Mouse (Mus musculus): ENCODE results near the gene Olfr1441. TPM values are rescaled to one million over a fixed set of nuclear protein-coding genes. Genes with fewer than 3 reads are reported as not detected.

The Olfr1441 gene
- not detected in 3 replicates for total RNA-seq (2017)

- ATAC-seq (replicated peaks; ENCODE audit: insufficient number of reproducible peaks, low FRiP score, low TSS enrichment, poor library complexity, severe bottlenecking) = no peak
Observed at GRCm38 (mm10) chr19:12417361-12417760, at the start of gene Olfr1441. Gene Olfr1441 (plus strand): TSS chr19:12417433.

- ATAC-seq (replicated peaks; ENCODE audit: insufficient number of reproducible peaks, low FRiP score, low TSS enrichment, poor library complexity, severe bottlenecking) = no peak
Observed at GRCm38 (mm10) chr19:12373004-12373403, 44.2 kb upstream of the Olfr1441 start.

- no peak for ATAC-seq (replicated peaks; ENCODE audit: insufficient number of reproducible peaks, low FRiP score, low TSS enrichment, poor library complexity, severe bottlenecking)
Observed at GRCm38 (mm10) chr19:12374465-12375025, 42.7 kb upstream of the Olfr1441 start.

- ATAC-seq (replicated peaks; ENCODE audit: insufficient number of reproducible peaks, low FRiP score, low TSS enrichment, poor library complexity, severe bottlenecking) = no peak
Observed at GRCm38 (mm10) chr19:12386979-12387378, 30.3 kb upstream of the Olfr1441 start, which contains the start of gene Olfr1440. Gene Olfr1440 (plus strand): TSS chr19:12387279.

- ATAC-seq (replicated peaks; ENCODE audit: insufficient number of reproducible peaks, low FRiP score, low TSS enrichment, poor library complexity, severe bottlenecking) = no peak
Observed at GRCm38 (mm10) chr19:12413737-12414136, 3.5 kb upstream of the Olfr1441 start.

- ATAC-seq (replicated peaks; ENCODE audit: insufficient number of reproducible peaks, low FRiP score, low TSS enrichment, poor library complexity, severe bottlenecking) = no peak
Observed at GRCm38 (mm10) chr19:12418312-12418711, 1.1 kb downstream of the Olfr1441 start.

- no peak for ATAC-seq (replicated peaks; ENCODE audit: insufficient number of reproducible peaks, low FRiP score, low TSS enrichment, poor library complexity, severe bottlenecking)
Observed at GRCm38 (mm10) chr19:12420555-12420954, 3.3 kb downstream of the Olfr1441 start.

GRCm38 (mm10) chr19:12421680-12422079, 4.4 kb downstream of the Olfr1441 start:
- no peak for ATAC-seq (replicated peaks; ENCODE audit: insufficient number of reproducible peaks, low FRiP score, low TSS enrichment, poor library complexity, severe bottlenecking)

GRCm38 (mm10) chr19:12427101-12427500, 9.9 kb downstream of the Olfr1441 start:
- ATAC-seq (replicated peaks; ENCODE audit: insufficient number of reproducible peaks, low FRiP score, low TSS enrichment, poor library complexity, severe bottlenecking) = no peak

GRCm38 (mm10) chr19:12427605-12428004, 10.4 kb downstream of the Olfr1441 start, which contains the start of gene Pfpl:
Gene Pfpl (plus strand): TSS chr19:12427905.
- no peak for ATAC-seq (replicated peaks; ENCODE audit: insufficient number of reproducible peaks, low FRiP score, low TSS enrichment, poor library complexity, severe bottlenecking)

- ATAC-seq (replicated peaks; ENCODE audit: insufficient number of reproducible peaks, low FRiP score, low TSS enrichment, poor library complexity, severe bottlenecking) = peak; percentile 50
Observed at GRCm38 (mm10) chr19:12433033-12433432, 15.8 kb downstream of the Olfr1441 start.

- ATAC-seq (replicated peaks; ENCODE audit: insufficient number of reproducible peaks, low FRiP score, low TSS enrichment, poor library complexity, severe bottlenecking) = peak; percentile 59
Observed at GRCm38 (mm10) chr19:12435011-12435416, 17.8 kb downstream of the Olfr1441 start.

- ATAC-seq (replicated peaks; ENCODE audit: insufficient number of reproducible peaks, low FRiP score, low TSS enrichment, poor library complexity, severe bottlenecking) = peak; percentile 30
Observed at GRCm38 (mm10) chr19:12435750-12436524, 18.7 kb downstream of the Olfr1441 start.

- peak; percentile 29; the same call in 1 of the 2 replicates for ATAC-seq (replicated peaks; ENCODE audit: insufficient number of reproducible peaks, low FRiP score, low TSS enrichment, poor library complexity, severe bottlenecking)
Observed at GRCm38 (mm10) chr19:12439581-12439980, 22.3 kb downstream of the Olfr1441 start.

GRCm38 (mm10) chr19:12440103-12440725, 23.0 kb downstream of the Olfr1441 start:
- peak; percentile 83 for ATAC-seq (replicated peaks; ENCODE audit: insufficient number of reproducible peaks, low FRiP score, low TSS enrichment, poor library complexity, severe bottlenecking)

GRCm38 (mm10) chr19:12442560-12442959, 25.3 kb downstream of the Olfr1441 start:
- peak; percentile 38; the same call in 1 of the 2 replicates for ATAC-seq (replicated peaks; ENCODE audit: insufficient number of reproducible peaks, low FRiP score, low TSS enrichment, poor library complexity, severe bottlenecking)

GRCm38 (mm10) chr19:12445014-12445413, 27.8 kb downstream of the Olfr1441 start:
- ATAC-seq (replicated peaks; ENCODE audit: insufficient number of reproducible peaks, low FRiP score, low TSS enrichment, poor library complexity, severe bottlenecking) = peak; percentile 51

- ATAC-seq (replicated peaks; ENCODE audit: insufficient number of reproducible peaks, low FRiP score, low TSS enrichment, poor library complexity, severe bottlenecking) = peak; percentile 87
Observed at GRCm38 (mm10) chr19:12457401-12458066, 40.3 kb downstream of the Olfr1441 start.

- no peak for ATAC-seq (replicated peaks; ENCODE audit: insufficient number of reproducible peaks, low FRiP score, low TSS enrichment, poor library complexity, severe bottlenecking)
Observed at GRCm38 (mm10) chr19:12459516-12459915, 42.3 kb downstream of the Olfr1441 start.
